Mouse (Mus musculus): ENCODE measurements around the gene Gm5458. TPM values are rescaled to one million over a fixed set of nuclear protein-coding genes. Genes with fewer than 3 reads are reported as not detected.
"Not testable (repeated sequence)": the region's sequence is repeated elsewhere in the genome, so short reads cannot be mapped to it uniquely, and the experiment has no call there.

The Gm5458 gene
- not detected in 2 replicates for total RNA-seq (2014; rRNA removed)
- polyA plus RNA-seq (2015; fragmentation: Nextera tagmentation; extraction: Ambion mirVana) = not detected in 2 replicates

- H3K9me3 ChIP-seq (ENCODE audit: low read length); DNase-seq (ENCODE audit: low spot score); H3K4me3 ChIP-seq (ENCODE audit: low read depth, low read length); H3K4me2 ChIP-seq (ENCODE audit: low read depth, low read length, poor library complexity, severe bottlenecking); H3K36me3 ChIP-seq (ENCODE audit: insufficient read depth, low read length); H3K27ac ChIP-seq (ENCODE audit: low read depth, low read length); H3K27me3 ChIP-seq (ENCODE audit: insufficient read depth, low read length); ATAC-seq (ENCODE audit: low FRiP score); H3K4me1 ChIP-seq (ENCODE audit: insufficient read depth, low read length); H3K9ac ChIP-seq (replicated peaks; ENCODE audit: low read length, poor library complexity, severe bottlenecking): not testable (repeated sequence)
- WGBS = 92% methylated on average over 1 of the region's 2 CpGs
Observed at GRCm38 (mm10) chr14:19602481-19602880, at the start of gene Gm5458. TSS of gene Gm5458 (minus strand) at chr14:19602581.

DNA sequence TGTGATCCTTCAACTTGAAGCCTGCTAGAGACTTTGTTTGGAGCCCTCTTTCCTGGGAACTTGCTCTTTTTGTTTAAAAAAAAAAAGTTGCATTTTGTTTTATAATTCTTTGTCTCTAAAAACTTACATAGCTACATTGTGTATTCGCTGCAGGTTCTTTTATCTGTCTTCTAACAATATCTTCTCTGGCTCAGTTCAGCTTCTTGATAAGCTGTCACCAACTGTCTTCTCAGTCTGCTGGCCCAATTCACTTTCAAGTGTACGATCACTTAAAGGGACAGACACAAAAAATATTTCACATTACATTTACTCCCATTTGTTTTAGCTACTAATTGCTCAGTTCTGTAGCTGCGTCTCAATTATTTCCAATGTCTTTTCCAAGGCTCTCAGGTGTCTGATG, 43.9 kb upstream of the Gm5458 start:
- Histone ChIP-seq H3K9ac (replicated peaks; ENCODE audit: low read length, poor library complexity, severe bottlenecking) (no peak overlapping the region), H3K9me3 (ENCODE audit: low read length) (no peaks in the 10 kb centered on the region), H3K4me3 (ENCODE audit: low read depth, low read length) (no peak overlapping the region), H3K27me3 (ENCODE audit: insufficient read depth, low read length) (no peaks in the 10 kb centered on the region), H3K36me3 (ENCODE audit: insufficient read depth, low read length) (no peaks in the 10 kb centered on the region), H3K4me1 (ENCODE audit: insufficient read depth, low read length) (no peaks in the 10 kb centered on the region), H3K4me2 (ENCODE audit: low read depth, low read length, poor library complexity, severe bottlenecking) (no peak overlapping the region), H3K27ac (ENCODE audit: low read depth, low read length) (no peak overlapping the region)
- TF ChIP-seq CTCF (IDR thresholded peaks at IDR 0.05) = no peak
- no peak for ATAC-seq (ENCODE audit: low FRiP score)
- 80% methylated on average over 3 of the region's 3 CpGs for WGBS
- no peak for DNase-seq (ENCODE audit: low spot score)

DNA sequence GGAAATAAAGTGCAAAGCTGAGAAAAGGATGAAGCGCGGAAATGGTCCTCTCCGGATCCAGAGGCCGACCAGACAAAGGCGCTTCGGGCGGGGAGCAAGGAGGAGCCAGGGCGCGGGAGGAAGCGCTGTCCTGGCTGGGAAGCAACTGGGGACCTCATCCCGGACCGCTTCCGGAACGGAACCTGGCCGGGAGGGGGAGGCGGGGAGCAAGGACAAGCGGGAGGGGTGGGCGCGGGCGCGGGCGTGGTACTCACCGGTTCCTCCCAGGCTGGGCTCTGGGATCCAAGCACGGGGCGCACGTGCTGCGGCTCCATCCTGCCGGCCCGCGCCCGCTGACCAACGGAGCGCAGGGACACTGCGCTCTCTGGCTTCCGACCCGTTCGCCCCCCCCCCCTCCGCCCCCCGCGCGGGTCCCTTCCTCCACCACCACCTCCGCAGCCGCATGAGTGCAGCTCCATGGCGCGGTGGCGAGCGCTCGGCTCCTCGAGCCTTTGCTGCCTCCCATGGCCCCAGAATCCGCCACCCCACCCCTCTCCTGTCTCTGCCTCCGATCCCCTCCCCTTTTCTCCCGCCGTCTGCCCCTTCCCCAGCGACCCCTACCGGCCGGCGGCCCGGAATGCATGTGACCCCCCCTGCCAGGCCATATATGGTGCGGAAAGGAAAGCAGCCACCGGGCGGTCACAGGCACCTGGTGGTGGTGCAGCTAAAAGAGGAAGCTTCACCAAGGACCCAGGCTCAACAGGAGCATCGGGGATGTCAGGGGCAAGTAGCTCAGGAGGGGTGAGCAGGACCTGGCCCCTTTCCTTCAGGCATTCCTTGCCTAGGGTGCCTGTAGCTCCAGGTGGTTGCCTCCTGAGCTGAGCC, 17.3 kb downstream of the Gm5458 start, which contains the start of gene Gm2237:
Gm2237 (minus strand) TSS at position 332 of the 864 bp plus-strand sequence.
- ATAC-seq (ENCODE audit: low FRiP score); H3K36me3 ChIP-seq (ENCODE audit: insufficient read depth, low read length); H3K9me3 ChIP-seq (ENCODE audit: low read length); H3K4me1 ChIP-seq (ENCODE audit: insufficient read depth, low read length); H3K27me3 ChIP-seq (ENCODE audit: insufficient read depth, low read length): not testable (repeated sequence)
- Histone ChIP-seq H3K27ac (ENCODE audit: low read depth, low read length) (peak within 1 kb of the TSS; percentile 62; the same call in 1 of the 2 replicates), H3K9ac (replicated peaks; ENCODE audit: low read length, poor library complexity, severe bottlenecking) (peak within 1 kb of the TSS; percentile 56; the same call in 1 of the 2 replicates), H3K4me3 (ENCODE audit: low read depth, low read length) (peak within 1 kb of the TSS; percentile 40), H3K4me2 (ENCODE audit: low read depth, low read length, poor library complexity, severe bottlenecking) (peak within 1 kb of the TSS; percentile 32; the same call in 1 of the 2 replicates)
- peak; percentile 0 for DNase-seq (ENCODE audit: low spot score)
- peak; percentile 41 for TF ChIP-seq CTCF (IDR thresholded peaks at IDR 0.05)
- WGBS = 0% methylated on average over 1 of the region's 62 CpGs

DNA sequence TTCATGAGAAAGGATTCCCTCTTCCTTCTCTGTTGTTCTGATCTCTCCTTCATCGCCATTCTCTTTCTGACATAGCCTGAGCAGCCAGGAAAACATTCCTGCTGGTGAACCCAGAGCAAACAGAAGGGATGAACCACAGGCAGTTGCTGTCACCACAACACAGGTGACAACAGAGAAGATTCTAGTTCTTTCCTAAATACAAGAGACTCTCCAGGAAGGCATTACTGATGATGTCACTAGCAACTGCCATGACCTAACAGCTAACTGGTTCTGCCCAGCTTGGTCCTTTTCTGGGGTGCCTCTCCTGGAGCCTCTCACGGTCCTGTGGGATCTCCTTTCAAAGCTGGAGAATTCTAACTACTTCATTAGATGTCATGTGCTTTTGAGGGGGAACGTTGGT, 52.5 kb downstream of the Gm5458 start, which contains the start of gene Gm2244:
Gm2244 (minus strand) TSS at position 101 of the 400 bp plus-strand sequence.
- ATAC-seq (ENCODE audit: low FRiP score); H3K4me3 ChIP-seq (ENCODE audit: low read depth, low read length); H3K9ac ChIP-seq (replicated peaks; ENCODE audit: low read length, poor library complexity, severe bottlenecking): not testable (repeated sequence)

More for the DNA sequence above, 52.5 kb downstream of the Gm5458 start, which contains the start of gene Gm2244:
- not testable (repeated sequence) for H3K27ac ChIP-seq (ENCODE audit: low read depth, low read length); H3K4me2 ChIP-seq (ENCODE audit: low read depth, low read length, poor library complexity, severe bottlenecking); DNase-seq (ENCODE audit: low spot score); H3K36me3 ChIP-seq (ENCODE audit: insufficient read depth, low read length); H3K9me3 ChIP-seq (ENCODE audit: low read length); H3K27me3 ChIP-seq (ENCODE audit: insufficient read depth, low read length); H3K4me1 ChIP-seq (ENCODE audit: insufficient read depth, low read length)
- WGBS = 67% methylated on average over 1 of the region's 3 CpGs

Other genes starting within 250 kb of the Gm5458 start
- gene Gm21738, start 183.7 kb downstream of the Gm5458 start, total RNA-seq (2014; rRNA removed) = 1.2 TPM in 1 of 2 replicates, not detected in the other
- 0.31 and 0.72 TPM in 2 replicates for gene Gm21738, start 183.7 kb downstream of the Gm5458 start, polyA plus RNA-seq (2015; fragmentation: Nextera tagmentation; extraction: Ambion mirVana)
- gene Gm2244, start 52.6 kb downstream of the Gm5458 start, total RNA-seq (2014; rRNA removed) = 0.16 TPM in 1 of 2 replicates, not detected in the other
- gene Gm2244, start 52.6 kb downstream of the Gm5458 start, polyA plus RNA-seq (2015; fragmentation: Nextera tagmentation; extraction: Ambion mirVana) = 0.53 and 0.63 TPM in 2 replicates
- 6.0 and 6.2 TPM in 2 replicates for gene Gm2237, start 17.4 kb downstream of the Gm5458 start, total RNA-seq (2014; rRNA removed)
- gene Gm2237, start 17.4 kb downstream of the Gm5458 start, polyA plus RNA-seq (2015; fragmentation: Nextera tagmentation; extraction: Ambion mirVana) = 5.7 and 5.8 TPM in 2 replicates
- gene Nid2, start 148.7 kb upstream of the Gm5458 start, total RNA-seq (2014; rRNA removed) = 35.2 and 39.0 TPM in 2 replicates
- 18.6 and 21.3 TPM in 2 replicates for gene Nid2, start 148.7 kb upstream of the Gm5458 start, polyA plus RNA-seq (2015; fragmentation: Nextera tagmentation; extraction: Ambion mirVana)
- gene Rtraf, start 221.2 kb upstream of the Gm5458 start, total RNA-seq (2014; rRNA removed) = 72.8 and 85.3 TPM in 2 replicates
- gene Rtraf, start 221.2 kb upstream of the Gm5458 start, polyA plus RNA-seq (2015; fragmentation: Nextera tagmentation; extraction: Ambion mirVana) = 131 and 137 TPM in 2 replicates

All from midbrain, postnatal 0 days (tissue).